In the genomic region with DNA sequence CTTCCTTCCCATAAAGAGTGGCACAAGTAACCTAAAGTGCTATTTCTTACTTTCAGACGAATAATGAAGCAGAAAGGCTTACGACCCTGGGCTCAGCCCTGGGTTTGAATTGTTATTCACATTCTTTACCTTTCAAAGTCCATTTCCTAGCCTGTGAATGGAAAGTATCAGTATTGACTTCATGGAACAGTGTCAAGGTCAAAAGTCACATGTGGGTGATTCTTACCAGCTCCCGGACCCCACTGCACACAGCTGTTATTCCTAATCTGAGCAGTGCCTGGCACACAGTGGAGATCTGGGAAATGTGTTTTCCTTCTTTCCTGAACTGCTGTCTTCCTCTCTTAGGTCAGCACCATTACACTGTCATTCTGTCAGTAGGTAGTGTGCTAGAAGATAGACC, we compare ENCODE assay signal across 18 mouse cellular contexts.
A peak's percentile ranks its signal among the peaks of the same experiment; 100 is the strongest.
DNase-seq lines count a peak whose midpoint lies in the region; ATAC-seq and TF ChIP-seq lines count a peak whose summit lies in the region.
"Had no signal": no experiment of that assay in that cellular context is flagged by ENCODE, and none has a peak within 500 bp of the region (broad histone marks: within the 10 kb centered on the region; RNA-seq: fewer than 3 reads in every experiment).

No protein-coding gene starts in this region.

- peaks cover 12% of the 10 kb centered on the region for H3K4me1 ChIP-seq in intestine, postnatal 0 days (replicated peaks; ENCODE audit: control insufficient read depth, insufficient read depth, low read length)
- H3K4me1 ChIP-seq in intestine, embryonic 16.5 days (ENCODE audit: control insufficient read depth, insufficient read depth, low read length): 0 out of 2 replicates have a peak, but pooled peaks cover 2% of the 10 kb centered on the region
- H3K4me1 ChIP-seq in liver, embryonic 15.5 days (replicated peaks): peaks cover 7% of the 10 kb centered on the region
- H3K4me1 ChIP-seq in forebrain, embryonic 13.5 days: no peaks in the 10 kb centered on the region; the same call in 1 of the 2 replicates
- H3K4me1 ChIP-seq: limb, embryonic 15.5 days; neural tube, embryonic 12.5 days; stomach, embryonic 15.5 days had no signal

- H3K9me3 ChIP-seq in intestine, postnatal 0 days (ENCODE audit: control insufficient read depth): no peaks in the 10 kb centered on the region
- H3K9me3 ChIP-seq in intestine, embryonic 16.5 days (ENCODE audit: control insufficient read depth, low read length): no peaks in the 10 kb centered on the region
- H3K9me3 ChIP-seq in liver, embryonic 15.5 days (replicated peaks): no peaks in the 10 kb centered on the region
- H3K9me3 ChIP-seq in forebrain, embryonic 13.5 days (replicated peaks): no peaks in the 10 kb centered on the region
- H3K9me3 ChIP-seq: embryonic facial prominence, embryonic 13.5 days; limb, embryonic 15.5 days; neural tube, embryonic 12.5 days; stomach, embryonic 15.5 days had no signal

- no peak for ATAC-seq in intestine, postnatal 0 days
- no peak for ATAC-seq in intestine, embryonic 16.5 days
- peak; percentile 52 for ATAC-seq in liver, embryonic 15.5 days (ENCODE audit: insufficient read depth)
- no peak for ATAC-seq in erythroid progenitor cell, adult 5-6 weeks (replicated peaks; ENCODE audit: low FRiP score, poor library complexity, severe bottlenecking)
- no peak for ATAC-seq in forebrain, embryonic 13.5 days

- WGBS in intestine, postnatal 0 days: 20% methylated on average over 3 of the region's 3 CpGs
- WGBS in intestine, embryonic 16.5 days: 29% methylated on average over 3 of the region's 3 CpGs
- 48% methylated on average over 3 of the region's 3 CpGs for WGBS in liver, embryonic 15.5 days (ENCODE audit: insufficient replicate concordance)
- 54% methylated on average over 3 of the region's 3 CpGs for WGBS in forebrain, embryonic 13.5 days

- H3K27me3 ChIP-seq in intestine, postnatal 0 days (replicated peaks; ENCODE audit: control insufficient read depth, insufficient read depth, low read length): no peaks in the 10 kb centered on the region
- no peaks in the 10 kb centered on the region for H3K27me3 ChIP-seq in intestine, embryonic 16.5 days (replicated peaks; ENCODE audit: control insufficient read depth, insufficient read depth, low read length)
- H3K27me3 ChIP-seq in liver, embryonic 15.5 days: no peaks in the 10 kb centered on the region
- no peaks in the 10 kb centered on the region for H3K27me3 ChIP-seq in forebrain, embryonic 13.5 days
- H3K27me3 ChIP-seq: embryonic facial prominence, embryonic 13.5 days; limb, embryonic 15.5 days; neural tube, embryonic 12.5 days; stomach, embryonic 15.5 days had no signal

- H3K4me3 ChIP-seq in intestine, postnatal 0 days (ENCODE audit: low read depth, low read length): no peak overlapping the region
- no peak overlapping the region for H3K4me3 ChIP-seq in intestine, embryonic 16.5 days (ENCODE audit: low read length)
- H3K4me3 ChIP-seq in liver, embryonic 15.5 days (replicated peaks): no peak overlapping the region
- no peak overlapping the region for H3K4me3 ChIP-seq in forebrain, embryonic 13.5 days
- H3K4me3 ChIP-seq: embryonic facial prominence, embryonic 13.5 days; limb, embryonic 15.5 days; neural tube, embryonic 12.5 days; stomach, embryonic 15.5 days had no signal

- H3K27ac ChIP-seq in intestine, postnatal 0 days (ENCODE audit: low read depth, low read length): peak overlapping the region; percentile 54; the same call in 1 of the 2 replicates
- no peak overlapping the region for H3K27ac ChIP-seq in intestine, embryonic 16.5 days (ENCODE audit: low read length)
- H3K27ac ChIP-seq in liver, embryonic 15.5 days (replicated peaks): peak overlapping the region; percentile 59
- H3K27ac ChIP-seq in forebrain, embryonic 13.5 days: no peak overlapping the region
- H3K27ac ChIP-seq: embryonic facial prominence, embryonic 13.5 days; kidney, postnatal 0 days; limb, embryonic 15.5 days; neural tube, embryonic 12.5 days; stomach, embryonic 15.5 days had no signal

- H3K36me3 ChIP-seq in intestine, postnatal 0 days (ENCODE audit: control insufficient read depth, insufficient read depth): no peaks in the 10 kb centered on the region
- H3K36me3 ChIP-seq in intestine, embryonic 16.5 days (ENCODE audit: control insufficient read depth, insufficient read depth, low read length): no peaks in the 10 kb centered on the region
- no peaks in the 10 kb centered on the region for H3K36me3 ChIP-seq in liver, embryonic 15.5 days (replicated peaks)
- H3K36me3 ChIP-seq in forebrain, embryonic 13.5 days (ENCODE audit: poor library complexity, severe bottlenecking): no peaks in the 10 kb centered on the region
- H3K36me3 ChIP-seq: embryonic facial prominence, embryonic 13.5 days; limb, embryonic 15.5 days; neural tube, embryonic 12.5 days; stomach, embryonic 15.5 days had no signal

- no peak for TF ChIP-seq CTCF in intestine, postnatal 0 days (IDR thresholded peaks at IDR 0.05; ENCODE audit: low read depth)

- H3K4me2 ChIP-seq in intestine, postnatal 0 days (replicated peaks; ENCODE audit: low read depth): no peak overlapping the region
- no peak overlapping the region for H3K4me2 ChIP-seq in intestine, embryonic 16.5 days (ENCODE audit: low read depth, low read length)
- H3K4me2 ChIP-seq in liver, embryonic 15.5 days: peak overlapping the region; percentile 23
- H3K4me2 ChIP-seq in forebrain, embryonic 13.5 days: no peak overlapping the region
- H3K4me2 ChIP-seq: embryonic facial prominence, embryonic 13.5 days; heart, embryonic 11.5 days; limb, embryonic 15.5 days; neural tube, embryonic 12.5 days; stomach, embryonic 15.5 days had no signal

- peak; percentile 53 for DNase-seq in ZHBTc4 (ENCODE audit: low read depth, low spot score)
- peak; percentile 6 for DNase-seq in embryo, embryonic 9.5 days (ENCODE audit: extremely low spot score)
- no peak for DNase-seq in urinary bladder, adult 18-20 months (ENCODE audit: low spot score in 2 of 2)
- DNase-seq: cerebellum, postnatal 14 days; gastrocnemius, postnatal 14 days; layer of hippocampus, adult 9-11 months; thymus, postnatal 14 days had no signal

- no peak overlapping the region for H3K9ac ChIP-seq in intestine, postnatal 0 days (ENCODE audit: low read depth, low read length)
- H3K9ac ChIP-seq in intestine, embryonic 16.5 days (ENCODE audit: low read depth, low read length): no peak overlapping the region
- no peak overlapping the region for H3K9ac ChIP-seq in liver, embryonic 15.5 days
- H3K9ac ChIP-seq in forebrain, embryonic 13.5 days: no peak overlapping the region
- H3K9ac ChIP-seq: embryonic facial prominence, embryonic 13.5 days; limb, embryonic 15.5 days; neural tube, embryonic 12.5 days; stomach, embryonic 15.5 days had no signal

Comparison
In these comparisons a context has a peak if more than half of its experiments do, and no peak if none do; other contexts are left out.
1. H3K27ac ChIP-seq: peak in intestine, postnatal 0 days (single experiment) and liver, embryonic 15.5 days (single experiment); none in intestine, embryonic 16.5 days (single experiment) and forebrain, embryonic 13.5 days (single experiment).
2. DNase-seq: peak in ZHBTc4 (single experiment) and embryo, embryonic 9.5 days (single experiment); none in urinary bladder, adult 18-20 months (0 of 2).